Mouse (Mus musculus): ENCODE data around the gene Krtap10-4. TPM values are rescaled to one million over a fixed set of nuclear protein-coding genes. Genes with fewer than 3 reads are reported as not detected.

The Krtap10-4 gene
- total and polyA plus RNA-seq, 3 experiments = not detected

DNA sequence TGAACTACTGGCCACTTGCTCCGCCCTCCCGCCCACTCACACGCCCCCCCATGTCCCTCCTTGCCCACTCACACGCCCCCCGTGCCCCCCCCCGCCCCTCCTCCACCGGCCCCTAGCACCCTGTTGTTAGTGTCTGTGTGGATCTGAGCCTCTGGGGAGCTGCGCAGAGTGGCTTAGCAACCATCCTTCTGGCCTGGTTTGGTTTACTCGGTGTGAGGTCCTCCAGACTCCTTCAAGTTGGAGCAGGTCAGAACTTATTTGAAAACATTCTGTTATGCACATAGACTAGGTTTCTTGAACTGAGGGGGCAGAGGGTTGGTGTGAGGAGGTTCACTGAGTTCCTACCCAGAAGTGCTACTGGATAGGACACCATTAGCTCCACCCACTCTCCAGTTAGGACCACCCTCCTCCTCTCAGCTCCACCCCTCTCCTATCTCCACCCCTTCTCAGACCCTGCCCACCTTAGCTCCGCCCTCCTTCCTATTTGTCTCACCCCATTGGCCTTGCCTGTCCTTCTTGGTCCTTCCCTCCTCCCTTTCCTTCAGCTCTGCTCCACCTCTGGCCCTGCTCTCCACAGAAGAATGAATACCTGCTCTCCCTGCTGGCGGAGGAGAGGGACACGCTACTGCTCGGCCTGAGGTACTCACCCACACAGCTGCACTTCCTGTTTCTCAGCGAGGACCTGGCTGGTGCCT is 37.3 kb upstream of the Krtap10-4 start:
- DNase-seq (ENCODE audit: low read depth, low spot score) = peak; percentile 97
- TF ChIP-seq POLR2AphosphoS2 (IDR thresholded peaks at IDR 0.05; ENCODE audit: low read length) (no peak), E2F4 (IDR thresholded peaks at IDR 0.05; ENCODE audit: borderline replicate concordance, low read depth, low read length) (no peak), UBTF (IDR thresholded peaks at IDR 0.05; ENCODE audit: borderline replicate concordance, insufficient read depth, low read depth, low read length) (no peak), TBP (IDR thresholded peaks at IDR 0.05; ENCODE audit: low read depth, low read length) (peak; percentile 56), CTCF (IDR thresholded peaks at IDR 0.05 in 2 of 3, conservative IDR thresholded peaks at IDR 0.05 in 1 of 3; ENCODE audit: control insufficient read depth in 1 of 3, insufficient read depth in 1 of 3, low read depth in 2 of 3, low read length in 3 of 3, poor library complexity in 1 of 3, severe bottlenecking in 1 of 3) (peak in 1 of 3 experiments; percentile 20; a peak in 1 of 6 replicates), CHD1 (IDR thresholded peaks at IDR 0.05; ENCODE audit: low read depth, low read length) (no peak), GATA1 (IDR thresholded peaks at IDR 0.05; ENCODE audit: low read depth, low read length) (no peak), CHD2 (IDR thresholded peaks at IDR 0.05; ENCODE audit: low read length) (no peak), SIN3A (IDR thresholded peaks at IDR 0.05; ENCODE audit: low read length) (peak; percentile 57; the same call in 1 of the 2 replicates), BHLHE40 (IDR thresholded peaks at IDR 0.05; ENCODE audit: borderline replicate concordance, low read depth, low read length) (no peak), NELFE (IDR thresholded peaks at IDR 0.05; ENCODE audit: low read depth, low read length) (peak; percentile 46; the same call in 1 of the 2 replicates), ZNF384 (IDR thresholded peaks at IDR 0.05; ENCODE audit: low read depth, low read length) (no peak), MEF2A (IDR thresholded peaks at IDR 0.05; ENCODE audit: extremely low read depth, insufficient replicate concordance, low read depth, low read length, poor library complexity, severe bottlenecking) (no peak), SMC3 (IDR thresholded peaks at IDR 0.05; ENCODE audit: low read depth, low read length) (peak; percentile 25; the same call in 1 of the 2 replicates), MAZ (IDR thresholded peaks at IDR 0.05; ENCODE audit: low read depth, low read length) (no peak), NRF1 (IDR thresholded peaks at IDR 0.05; ENCODE audit: insufficient read depth, low read depth, low read length, poor library complexity, severe bottlenecking) (0 out of 2 replicates have a peak, but pooled peaks have one; percentile 8), JUND (IDR thresholded peaks at IDR 0.05; ENCODE audit: low read depth, low read length) (no peak), MXI1 (IDR thresholded peaks at IDR 0.05; ENCODE audit: low read depth, low read length) (peak; percentile 62), HCFC1 (IDR thresholded peaks at IDR 0.05; ENCODE audit: low read depth, low read length) (0 out of 2 replicates have a peak, but pooled peaks have one; percentile 34), TCF12 (IDR thresholded peaks at IDR 0.05; ENCODE audit: low read depth, low read length) (no peak), POLR2A (IDR thresholded peaks at IDR 0.05; ENCODE audit: control insufficient read depth in 1 of 2, insufficient read depth in 1 of 2, low read depth in 1 of 2, low read length in 2 of 2, poor library complexity in 1 of 2) (peak; percentile 24 to 61; a peak in 2 of 4 replicates), ELF1 (IDR thresholded peaks at IDR 0.05; ENCODE audit: low read depth, low read length) (peak; percentile 68), KAT2A (conservative IDR thresholded peaks at IDR 0.05; ENCODE audit: low read depth, low read length) (no peak), RAD21 (IDR thresholded peaks at IDR 0.05; ENCODE audit: low read depth, low read length) (no peak), ZKSCAN1 (IDR thresholded peaks at IDR 0.05; ENCODE audit: low read depth, low read length) (no peak)
- H3K36me3 ChIP-seq (ENCODE audit: control insufficient read depth in 1 of 2, insufficient read depth in 2 of 2, low read length in 2 of 2) = no peaks in the 10 kb centered on the region
- peaks cover 0 to 5% of the 10 kb centered on the region in 2 experiments; a peak in 1 of 4 replicates for H3K27me3 ChIP-seq (ENCODE audit: control insufficient read depth in 1 of 2, insufficient read depth in 2 of 2, low read length in 2 of 2)
- peaks cover 0 to 6% of the 10 kb centered on the region in 2 experiments; a peak in 1 of 4 replicates for H3K4me1 ChIP-seq (ENCODE audit: control insufficient read depth in 1 of 2, insufficient read depth in 2 of 2, low read length in 2 of 2)
- peak overlapping the region; percentile 35 for H3K9ac ChIP-seq (ENCODE audit: control insufficient read depth, low read depth, low read length, poor library complexity, severe bottlenecking)
- H3K27ac ChIP-seq (ENCODE audit: control insufficient read depth, low read depth, low read length) = no peak overlapping the region
- peak overlapping the region; percentile 56 to 68 for H3K4me3 ChIP-seq (ENCODE audit: control insufficient read depth in 1 of 2, insufficient read depth in 1 of 2, low read depth in 2 of 2, low read length in 2 of 2)
- H3K79me2 ChIP-seq (ENCODE audit: control insufficient read depth, insufficient read depth, low read length, poor library complexity) = no peaks in the 10 kb centered on the region
- H3K9me3 ChIP-seq (replicated peaks; ENCODE audit: insufficient read depth, low read length) = no peaks in the 10 kb centered on the region

All from MEL (cell line).